Mouse (Mus musculus): ENCODE measurements at regions not wholly inside any gene's neighbourhood (a gene's known extent, or its start where the extent isn't known, plus 50 kb on each side); places are given as distances from the start of the nearest gene placed in this dataset.

GRCm38 (mm10) chr2:106193889-106194347 is 190.6 kb upstream of the Dnajc24 start:
- Histone ChIP-seq H3K9me3 (replicated peaks) (no peaks in the 10 kb centered on the region), H3K36me3 (replicated peaks) (no peaks in the 10 kb centered on the region), H3K4me1 (ENCODE audit: insufficient read depth, low read depth, low read length) (no peaks in the 10 kb centered on the region), H3K4me3 (ENCODE audit: low read depth, low read length) (no peak overlapping the region), H3K27me3 (ENCODE audit: insufficient read depth, low read length) (no peaks in the 10 kb centered on the region)
- DNase-seq (ENCODE audit: low spot score) (no peak), ATAC-seq (ENCODE audit: extremely low read depth, insufficient number of reproducible peaks, low FRiP score, poor library complexity, severe bottlenecking) (no peak)
- TF ChIP-seq CTCF (IDR thresholded peaks at IDR 0.05; ENCODE audit: low read depth, low read length), result no peak
- no peak for TF ChIP-seq TAL1 (conservative IDR thresholded peaks at IDR 0.05; ENCODE audit: low read depth, low read length)
- no peak for TF ChIP-seq POLR2AphosphoS5 (IDR thresholded peaks at IDR 0.05; ENCODE audit: insufficient replicate concordance, low read depth, low read length)
- no peak for TF ChIP-seq GATA1 (IDR thresholded peaks at IDR 0.05; ENCODE audit: borderline replicate concordance, low read length)
- TF ChIP-seq GATA2 (IDR thresholded peaks at IDR 0.05; ENCODE audit: borderline replicate concordance, low read depth, low read length), result no peak

GRCm38 (mm10) chr2:106190579-106191322 is 187.4 kb upstream of the Dnajc24 start:
- H3K4me3 ChIP-seq (ENCODE audit: low read depth, low read length), result no peak overlapping the region
- DNase-seq (ENCODE audit: low spot score), result no peak
- H3K9me3 ChIP-seq (replicated peaks), result no peaks in the 10 kb centered on the region
- TF ChIP-seq TAL1 (conservative IDR thresholded peaks at IDR 0.05; ENCODE audit: low read depth, low read length), result no peak
- no peak for TF ChIP-seq GATA1 (IDR thresholded peaks at IDR 0.05; ENCODE audit: borderline replicate concordance, low read length)
- no peak for TF ChIP-seq GATA2 (IDR thresholded peaks at IDR 0.05; ENCODE audit: borderline replicate concordance, low read depth, low read length)
- no peak for TF ChIP-seq CTCF (IDR thresholded peaks at IDR 0.05; ENCODE audit: low read depth, low read length)
- no peak for TF ChIP-seq POLR2AphosphoS5 (IDR thresholded peaks at IDR 0.05; ENCODE audit: insufficient replicate concordance, low read depth, low read length)
- H3K27me3 ChIP-seq (ENCODE audit: insufficient read depth, low read length), result no peaks in the 10 kb centered on the region
- no peak for ATAC-seq (ENCODE audit: extremely low read depth, insufficient number of reproducible peaks, low FRiP score, poor library complexity, severe bottlenecking)
- no peaks in the 10 kb centered on the region for H3K4me1 ChIP-seq (ENCODE audit: insufficient read depth, low read depth, low read length)
- no peaks in the 10 kb centered on the region for H3K36me3 ChIP-seq (replicated peaks)

DNA sequence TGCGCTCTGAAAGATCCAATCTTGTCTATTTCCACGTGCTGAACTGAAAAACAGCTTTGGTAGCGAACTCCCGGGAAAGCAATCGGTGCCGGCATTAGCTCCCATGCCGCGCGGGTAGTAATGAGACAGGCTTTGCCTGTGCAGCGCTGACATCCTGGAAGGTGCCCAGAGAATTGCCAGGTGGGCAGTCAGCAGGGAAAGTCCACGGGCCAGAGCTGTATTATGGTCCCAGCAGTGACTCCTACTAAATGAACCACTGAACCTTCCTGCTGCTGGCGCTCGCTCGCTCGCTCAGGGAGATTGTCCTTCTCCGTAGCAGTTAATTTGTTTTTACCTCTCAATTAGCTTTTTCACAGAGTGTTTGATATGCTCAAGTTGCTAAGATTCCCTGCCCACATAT is 180.3 kb upstream of the Dnajc24 start:
- no peak for ATAC-seq (ENCODE audit: extremely low read depth, insufficient number of reproducible peaks, low FRiP score, poor library complexity, severe bottlenecking)

GRCm38 (mm10) chr2:106182051-106182450 is 178.7 kb upstream of the Dnajc24 start:
- H3K4me1 ChIP-seq (ENCODE audit: insufficient read depth, low read depth, low read length), result no peaks in the 10 kb centered on the region
- no peak overlapping the region for H3K4me3 ChIP-seq (ENCODE audit: low read depth, low read length)
- H3K36me3 ChIP-seq (replicated peaks), result no peaks in the 10 kb centered on the region
- DNase-seq (ENCODE audit: low spot score), result no peak
- no peaks in the 10 kb centered on the region for H3K27me3 ChIP-seq (ENCODE audit: insufficient read depth, low read length)
- no peaks in the 10 kb centered on the region for H3K9me3 ChIP-seq (replicated peaks)
- TF ChIP-seq TAL1 (conservative IDR thresholded peaks at IDR 0.05; ENCODE audit: low read depth, low read length), result no peak
- no peak for TF ChIP-seq POLR2AphosphoS5 (IDR thresholded peaks at IDR 0.05; ENCODE audit: insufficient replicate concordance, low read depth, low read length)
- no peak for TF ChIP-seq GATA1 (IDR thresholded peaks at IDR 0.05; ENCODE audit: borderline replicate concordance, low read length)
- TF ChIP-seq GATA2 (IDR thresholded peaks at IDR 0.05; ENCODE audit: borderline replicate concordance, low read depth, low read length), result no peak
- TF ChIP-seq CTCF (IDR thresholded peaks at IDR 0.05; ENCODE audit: low read depth, low read length), result no peak
- no peak for ATAC-seq (ENCODE audit: extremely low read depth, insufficient number of reproducible peaks, low FRiP score, poor library complexity, severe bottlenecking)

More for the DNA sequence above, 180.3 kb upstream of the Dnajc24 start:
- Histone ChIP-seq H3K27me3 (ENCODE audit: insufficient read depth, low read length) (no peaks in the 10 kb centered on the region), H3K36me3 (replicated peaks) (no peaks in the 10 kb centered on the region), H3K4me1 (ENCODE audit: insufficient read depth, low read depth, low read length) (no peaks in the 10 kb centered on the region), H3K4me3 (ENCODE audit: low read depth, low read length) (no peak overlapping the region), H3K9me3 (replicated peaks) (no peaks in the 10 kb centered on the region)
- DNase-seq (ENCODE audit: low spot score), result no peak
- TF ChIP-seq POLR2AphosphoS5 (IDR thresholded peaks at IDR 0.05; ENCODE audit: insufficient replicate concordance, low read depth, low read length) (no peak), TAL1 (conservative IDR thresholded peaks at IDR 0.05; ENCODE audit: low read depth, low read length) (no peak), GATA1 (IDR thresholded peaks at IDR 0.05; ENCODE audit: borderline replicate concordance, low read length) (no peak), GATA2 (IDR thresholded peaks at IDR 0.05; ENCODE audit: borderline replicate concordance, low read depth, low read length) (no peak), CTCF (IDR thresholded peaks at IDR 0.05; ENCODE audit: low read depth, low read length) (no peak)

DNA sequence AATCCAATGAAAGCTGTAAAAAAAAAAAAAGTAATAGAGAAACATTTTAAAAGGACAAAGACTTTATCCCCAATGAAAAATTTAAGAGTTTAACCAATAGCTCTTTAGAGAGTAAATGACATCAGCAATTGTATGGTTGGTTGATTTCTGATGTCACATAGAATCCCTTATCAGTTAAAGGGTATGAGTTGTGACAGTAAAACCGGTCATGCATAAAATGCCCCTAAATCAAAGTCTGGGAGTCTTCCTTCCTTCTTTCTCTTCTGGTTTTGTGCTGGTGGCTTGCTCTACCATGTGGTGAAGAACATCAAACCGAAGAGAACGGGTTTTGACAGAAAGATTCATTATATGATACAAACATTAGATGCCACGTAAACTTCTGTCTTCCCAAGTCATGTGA is 159.3 kb upstream of the Dnajc24 start:
- Histone ChIP-seq H3K27me3 (ENCODE audit: insufficient read depth, low read length) (no peaks in the 10 kb centered on the region), H3K4me3 (ENCODE audit: low read depth, low read length) (no peak overlapping the region), H3K36me3 (replicated peaks) (no peaks in the 10 kb centered on the region), H3K9me3 (replicated peaks) (no peaks in the 10 kb centered on the region), H3K4me1 (ENCODE audit: insufficient read depth, low read depth, low read length) (no peaks in the 10 kb centered on the region)
- DNase-seq (ENCODE audit: low spot score), result no peak
- ATAC-seq (ENCODE audit: extremely low read depth, insufficient number of reproducible peaks, low FRiP score, poor library complexity, severe bottlenecking), result no peak
- TF ChIP-seq GATA1 (IDR thresholded peaks at IDR 0.05; ENCODE audit: borderline replicate concordance, low read length), result no peak
- TF ChIP-seq GATA2 (IDR thresholded peaks at IDR 0.05; ENCODE audit: borderline replicate concordance, low read depth, low read length), result no peak
- TF ChIP-seq TAL1 (conservative IDR thresholded peaks at IDR 0.05; ENCODE audit: low read depth, low read length), result no peak
- no peak for TF ChIP-seq POLR2AphosphoS5 (IDR thresholded peaks at IDR 0.05; ENCODE audit: insufficient replicate concordance, low read depth, low read length)
- no peak for TF ChIP-seq CTCF (IDR thresholded peaks at IDR 0.05; ENCODE audit: low read depth, low read length)

- Histone ChIP-seq H3K4me3 (ENCODE audit: low read depth, low read length) (no peak overlapping the region), H3K27me3 (ENCODE audit: insufficient read depth, low read length) (no peaks in the 10 kb centered on the region), H3K36me3 (replicated peaks) (no peaks in the 10 kb centered on the region), H3K4me1 (ENCODE audit: insufficient read depth, low read depth, low read length) (no peaks in the 10 kb centered on the region), H3K9me3 (replicated peaks) (no peaks in the 10 kb centered on the region)
- no peak for ATAC-seq (ENCODE audit: extremely low read depth, insufficient number of reproducible peaks, low FRiP score, poor library complexity, severe bottlenecking)
- TF ChIP-seq CTCF (IDR thresholded peaks at IDR 0.05; ENCODE audit: low read depth, low read length), result no peak
- no peak for TF ChIP-seq POLR2AphosphoS5 (IDR thresholded peaks at IDR 0.05; ENCODE audit: insufficient replicate concordance, low read depth, low read length)
- no peak for TF ChIP-seq GATA2 (IDR thresholded peaks at IDR 0.05; ENCODE audit: borderline replicate concordance, low read depth, low read length)
- TF ChIP-seq TAL1 (conservative IDR thresholded peaks at IDR 0.05; ENCODE audit: low read depth, low read length), result no peak
- TF ChIP-seq GATA1 (IDR thresholded peaks at IDR 0.05; ENCODE audit: borderline replicate concordance, low read length), result no peak
- no peak for DNase-seq (ENCODE audit: low spot score)
These were observed 158.5 kb upstream of the Dnajc24 start for GRCm38 (mm10) chr2:106161877-106162276.
